Mouse (Mus musculus) cerebellum, postnatal 36 days (tissue): ENCODE measurements around the gene Ginm1.
A peak's percentile ranks its signal among the peaks of the same experiment; 100 is the strongest.
"Not testable (repeated sequence)": the region's sequence is repeated elsewhere in the genome, so short reads cannot be mapped to it uniquely, and the experiment has no call there.

Source experiments
- DNase-seq, 2 experiments: peaks; one replicate each; pipeline ENCODE4 v3.0.0; 2021 to 2022; ENCODE audit warnings: mixed read lengths in 2 of 2

Gene Ginm1

GRCm38 (mm10) chr10:7802519-7803140 lies 10.0 kb upstream of the Ginm1 start:
- DNase-seq, result no peak

DNA sequence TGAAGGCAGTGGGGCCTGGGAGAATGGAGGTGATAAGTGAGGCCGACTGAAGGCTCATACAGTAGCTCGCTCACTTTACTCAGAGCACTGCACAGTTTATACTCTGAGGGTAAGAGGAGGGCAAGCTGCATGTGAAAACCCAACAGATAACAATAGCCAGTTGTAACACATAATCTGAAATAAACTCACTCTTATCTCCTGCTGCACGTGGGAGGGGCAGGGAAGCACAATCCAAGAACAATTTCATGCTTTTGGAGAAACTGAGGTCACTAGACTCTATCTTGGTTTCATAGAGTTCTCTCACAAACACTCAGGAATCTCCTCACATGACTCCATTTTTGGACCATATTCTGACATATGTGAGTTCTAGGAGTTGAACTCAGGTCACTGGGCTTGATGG lies 8.6 kb upstream of the Ginm1 start:
- DNase-seq, result no peak

GRCm38 (mm10) chr10:7792254-7792750 lies 322 bp downstream of the Ginm1 start:
- no peak for DNase-seq

DNA sequence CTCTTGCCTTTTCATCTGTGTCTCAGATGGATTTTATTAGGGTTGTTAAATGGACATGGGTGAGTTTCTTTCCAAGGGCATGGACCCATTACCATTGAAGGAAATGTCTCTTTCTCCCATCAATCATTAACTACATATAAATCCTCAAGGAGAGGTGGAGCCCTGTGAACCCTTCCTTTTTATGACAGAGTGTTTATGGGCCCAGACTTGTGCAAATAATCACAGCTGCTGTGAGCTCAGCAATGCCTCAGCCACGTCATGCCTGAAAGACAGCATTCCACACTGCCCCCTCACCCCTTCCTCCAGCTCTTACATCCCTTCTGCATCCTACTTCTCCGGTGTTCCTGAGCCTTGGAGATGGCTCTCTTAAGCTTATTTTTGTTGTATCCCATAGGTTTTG lies 5.3 kb downstream of the Ginm1 start:
- DNase-seq, result no peak

- no peak for DNase-seq
These were observed 11.4 kb downstream of the Ginm1 start for GRCm38 (mm10) chr10:7781214-7781613.

GRCm38 (mm10) chr10:7780238-7781176 lies 12.1 kb downstream of the Ginm1 start:
- DNase-seq, result peak; percentile 85 to 88

GRCm38 (mm10) chr10:7779751-7780237 lies 12.8 kb downstream of the Ginm1 start:
- DNase-seq, result no peak

- DNase-seq, result no peak
These were observed 14.3 kb downstream of the Ginm1 start for GRCm38 (mm10) chr10:7778361-7778760.

DNA sequence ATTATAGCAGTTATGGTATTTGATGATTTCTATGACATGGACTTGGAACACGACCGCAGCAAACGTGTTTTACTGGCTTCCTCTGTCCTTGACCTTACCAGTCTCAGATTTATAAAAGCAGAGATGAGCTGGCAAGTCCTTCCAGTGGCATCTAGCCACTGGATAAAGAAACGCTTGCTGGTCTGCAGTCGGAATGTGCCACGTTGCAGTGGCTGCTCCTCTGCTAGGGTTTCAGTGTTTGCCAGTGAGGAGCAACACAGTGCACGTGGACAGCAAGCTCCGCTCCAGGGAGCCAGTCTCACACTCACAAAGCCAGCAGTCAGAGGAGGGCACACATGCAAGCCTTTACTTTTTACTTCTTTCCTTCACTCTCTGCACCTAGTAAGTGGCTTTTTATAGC lies 17.2 kb downstream of the Ginm1 start:
- no peak for DNase-seq

DNA sequence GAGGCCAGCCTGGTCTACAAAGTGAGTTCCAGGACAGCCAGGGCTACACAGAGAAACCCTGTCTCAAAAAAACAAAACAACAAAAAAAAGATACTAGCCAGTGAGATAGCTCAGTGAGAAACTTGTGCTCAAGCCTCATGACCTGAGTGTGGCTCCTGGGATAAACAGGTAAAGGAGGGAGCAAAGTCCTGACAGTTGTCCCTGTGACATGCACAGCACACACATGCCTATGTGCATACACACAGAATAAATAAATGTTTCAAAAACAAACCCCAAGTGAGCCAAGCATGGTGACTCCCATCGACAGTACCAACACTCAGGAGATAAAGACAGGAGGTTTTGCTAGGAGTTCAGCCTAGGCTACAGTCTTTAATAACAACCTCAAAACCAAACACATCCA lies 19.9 kb downstream of the Ginm1 start:
- no peak for DNase-seq

DNA sequence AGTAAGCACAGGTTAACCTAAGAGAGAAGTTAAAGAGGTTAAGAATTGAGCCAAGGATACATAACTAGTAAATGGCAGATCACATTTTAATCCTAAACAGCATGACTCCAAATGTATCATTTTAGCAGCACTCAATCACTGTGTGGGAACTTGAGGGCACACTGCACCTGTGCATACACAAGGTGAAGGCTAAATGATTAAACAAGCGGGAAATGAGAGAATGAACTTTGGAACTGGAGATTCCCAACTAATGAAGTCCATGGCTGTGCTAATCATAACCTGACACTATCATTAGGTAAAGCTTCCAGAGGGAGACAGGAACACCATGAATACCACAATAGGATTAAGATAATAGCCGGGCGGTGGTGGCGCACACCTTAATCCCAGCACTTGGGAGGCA lies 20.3 kb downstream of the Ginm1 start:
- no peak for DNase-seq

DNA sequence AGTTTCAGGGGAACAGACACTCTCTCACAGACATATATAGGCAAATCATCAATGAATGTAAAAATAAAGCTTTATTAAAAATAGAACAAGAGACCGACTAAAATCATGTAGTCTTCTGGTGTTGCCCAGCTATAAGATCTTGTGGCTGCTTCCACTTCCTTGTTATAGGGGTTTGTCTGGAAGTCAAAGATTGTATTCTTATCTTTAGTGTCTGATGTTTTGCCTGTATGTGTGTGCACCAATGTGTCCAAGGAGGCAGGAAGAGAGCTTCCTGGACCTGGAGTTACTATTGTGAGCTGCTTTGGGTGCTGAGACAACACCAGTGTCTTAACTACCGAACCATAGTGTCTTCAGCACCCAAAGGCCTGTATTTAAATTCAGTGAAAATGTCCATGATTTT lies 35.1 kb downstream of the Ginm1 start:
- no peak for DNase-seq

DNA sequence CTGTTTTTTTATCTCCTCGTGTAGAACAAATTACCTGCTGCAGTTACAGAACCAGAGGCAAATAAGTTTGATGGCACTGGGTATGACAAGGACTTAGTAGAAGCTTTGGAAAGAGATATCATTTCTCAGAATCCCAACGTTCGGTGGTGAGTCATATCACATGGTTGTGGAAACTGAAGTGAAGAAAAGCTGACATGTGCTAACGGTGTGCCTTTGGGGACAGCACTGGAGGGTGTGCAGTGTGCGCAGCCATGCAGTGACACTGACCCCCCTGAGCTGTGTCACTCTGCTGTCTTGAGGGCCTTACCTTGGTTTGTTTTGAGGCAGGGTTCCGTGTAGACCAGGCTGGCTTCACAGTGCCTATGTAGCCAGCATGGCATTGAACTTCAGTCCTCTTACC lies 43.9 kb downstream of the Ginm1 start:
- no peak for DNase-seq

DNA sequence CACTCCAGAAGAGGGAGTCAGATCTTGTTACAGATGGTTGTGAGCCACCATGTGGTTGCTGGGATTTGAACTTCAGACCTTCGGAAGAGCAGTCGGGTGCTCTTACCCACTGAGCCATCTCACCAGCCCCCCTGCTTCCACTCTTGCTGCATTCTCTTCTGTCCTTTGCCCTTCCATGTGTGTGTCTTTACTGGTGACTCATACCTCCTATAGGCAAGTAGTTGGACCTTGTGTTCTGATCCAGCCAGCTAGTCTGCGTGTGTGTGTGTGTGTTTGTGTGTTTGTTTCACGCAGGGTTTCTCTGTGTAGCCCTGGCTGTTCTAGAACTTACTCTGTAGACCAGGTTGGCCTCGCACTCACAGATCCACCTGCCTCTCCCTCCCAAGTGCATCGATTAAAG lies 47.1 kb downstream of the Ginm1 start:
- not testable (repeated sequence) for DNase-seq

DNA sequence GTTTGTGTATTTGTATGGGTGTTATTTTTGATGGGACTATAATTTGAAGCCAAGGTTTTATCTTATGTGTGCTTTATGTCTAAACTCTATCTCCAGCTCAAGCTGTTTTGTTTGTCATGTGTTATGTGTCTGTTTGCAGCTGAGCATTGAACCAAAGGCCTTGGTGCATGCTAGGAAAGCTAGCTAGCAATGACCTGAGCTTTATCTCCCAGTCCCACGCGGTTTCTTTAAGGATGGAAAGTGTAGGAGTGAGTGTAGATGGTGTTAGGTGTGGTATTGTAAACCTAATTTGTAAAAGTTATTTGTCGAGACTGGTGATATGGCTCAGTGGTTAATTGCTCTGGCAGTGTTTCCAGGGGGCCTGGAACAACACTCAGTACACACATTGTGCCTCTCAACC lies 54.7 kb downstream of the Ginm1 start:
- no peak for DNase-seq

DNA sequence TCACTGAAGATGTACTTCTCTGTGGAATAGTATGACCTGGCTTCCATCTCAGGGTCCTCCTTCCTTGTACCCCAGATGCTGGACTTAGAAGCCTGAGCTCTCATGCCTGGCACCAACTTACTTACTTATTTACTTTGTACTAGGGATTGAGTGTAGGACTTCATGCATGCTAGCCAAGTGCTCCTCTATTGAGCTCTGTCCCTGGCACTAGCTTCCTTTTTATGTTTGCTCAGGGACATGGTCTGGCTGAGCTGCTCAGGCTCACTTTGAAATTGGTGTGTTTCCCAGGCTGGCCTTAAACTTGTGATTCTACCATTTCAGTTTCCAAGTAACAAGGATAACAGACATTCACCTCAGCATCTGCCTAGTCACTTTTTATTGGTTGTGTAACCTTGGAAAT lies 55.5 kb downstream of the Ginm1 start:
- DNase-seq, result no peak

- DNase-seq, result no peak
These were observed 61.0 kb downstream of the Ginm1 start for GRCm38 (mm10) chr10:7731582-7731981.

DNA sequence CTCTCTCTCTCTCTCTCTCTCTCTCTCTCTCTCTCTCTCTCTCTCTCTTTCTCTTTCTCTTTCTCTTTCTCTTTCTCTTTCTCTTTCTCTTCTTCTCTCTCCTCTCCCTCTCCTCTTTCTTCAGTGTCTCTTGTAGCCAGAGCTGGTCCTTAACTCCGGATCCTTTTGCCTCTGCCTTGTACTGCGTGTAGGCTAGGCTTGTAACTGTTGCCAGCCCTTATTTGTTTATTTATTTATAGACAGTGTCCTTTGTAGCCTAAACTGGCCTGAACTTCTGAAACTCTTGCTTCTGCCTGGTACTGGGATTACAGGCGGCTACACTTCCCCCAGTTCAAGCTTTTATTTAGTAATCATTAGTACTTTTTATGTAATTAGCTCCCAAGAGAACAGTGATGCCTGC lies 65.6 kb downstream of the Ginm1 start:
- no peak for DNase-seq

DNA sequence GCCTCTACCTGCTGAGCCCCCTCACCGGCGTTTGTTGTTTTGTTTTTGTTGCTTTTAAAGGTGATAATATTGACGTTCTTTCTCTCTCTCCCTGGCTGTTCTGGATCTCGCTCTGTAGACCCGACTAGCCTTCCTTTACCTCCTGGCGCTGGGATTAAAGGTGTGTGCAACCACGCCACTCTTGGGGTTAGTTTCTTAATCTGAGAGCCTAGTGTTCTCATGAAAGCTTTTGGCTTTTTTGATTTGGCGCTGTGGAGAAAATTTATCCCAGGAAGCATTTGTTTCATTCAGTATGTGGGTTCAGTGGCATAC lies 66.2 kb downstream of the Ginm1 start:
- no peak for DNase-seq

DNA sequence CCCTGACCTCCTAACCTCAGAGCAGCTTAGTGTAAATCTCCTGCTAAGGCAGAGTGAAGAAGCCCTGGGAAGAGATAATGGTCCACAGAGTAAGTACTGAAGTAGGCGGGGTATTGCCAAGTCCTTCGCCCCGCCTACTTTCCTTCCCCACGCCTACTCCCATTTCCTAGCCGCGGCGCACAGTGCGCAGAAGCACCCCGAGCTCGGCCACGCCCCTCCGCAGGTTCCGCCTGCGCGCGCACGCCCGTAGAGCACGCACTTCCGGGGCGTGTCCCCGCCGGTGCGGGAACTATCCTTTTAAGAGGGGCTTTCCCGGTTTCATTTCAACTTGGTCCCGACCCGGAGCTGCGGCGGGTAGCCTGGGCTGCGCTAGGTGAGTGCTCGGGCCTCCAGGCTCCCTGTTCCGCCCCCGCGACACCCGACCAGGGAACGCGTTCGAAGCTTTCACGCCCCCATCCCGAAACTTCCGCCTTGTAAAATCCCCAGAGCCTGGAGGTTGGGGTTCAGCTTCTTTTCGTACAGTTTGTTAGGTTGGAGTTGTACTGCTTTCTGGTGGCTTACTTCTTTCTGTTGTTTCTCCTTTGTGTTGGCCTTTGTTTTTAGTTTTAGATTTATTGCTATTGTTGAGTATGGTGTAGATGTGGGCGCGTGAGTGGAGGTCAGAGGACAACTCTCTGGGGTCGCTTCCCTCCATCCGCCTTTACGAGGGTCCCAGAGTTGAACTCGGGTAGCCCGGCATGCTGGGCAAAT lies 66.7 kb downstream of the Ginm1 start, which contains the start of gene Katna1:
Katna1 (plus strand) TSS at position 250 of the 750 bp plus-strand sequence.
- DNase-seq, result peak; percentile 85 to 87
